Mouse (Mus musculus): ENCODE results near the gene Usp29. TPM values are rescaled to one million over a fixed set of nuclear protein-coding genes. Genes with fewer than 3 reads are reported as not detected.
"Not testable (repeated sequence)": the region's sequence is repeated elsewhere in the genome, so short reads cannot be mapped to it uniquely, and the experiment has no call there.

Gene Usp29
- polyA plus RNA-seq, 1 experiment from 2014 or later: 5.2 TPM

GRCm38 (mm10) chr7:6756777-6757291, 26.5 kb downstream of the Usp29 start:
- H3K4me1 ChIP-seq (ENCODE audit: insufficient read depth, low read length): peaks cover 8% of the 10 kb centered on the region; the same call in 1 of the 2 replicates
- no peaks in the 10 kb centered on the region for H3K27me3 ChIP-seq (ENCODE audit: insufficient read depth, low read length)
- H3K4me2 ChIP-seq (replicated peaks; ENCODE audit: low read depth, low read length): no peak overlapping the region
- no peak overlapping the region for H3K27ac ChIP-seq (ENCODE audit: low read length)
- no peak for ATAC-seq (ENCODE audit: low FRiP score, low TSS enrichment)
- no peak overlapping the region for H3K4me3 ChIP-seq (ENCODE audit: low read length)
- 87% methylated on average over 4 of the region's 4 CpGs for whole genome bisulfite sequencing
- no peaks in the 10 kb centered on the region for H3K36me3 ChIP-seq (ENCODE audit: insufficient read depth, low read length)
- no peak overlapping the region for H3K9ac ChIP-seq (replicated peaks; ENCODE audit: low read length)
- H3K9me3 ChIP-seq (ENCODE audit: low read length): no peaks in the 10 kb centered on the region

- Histone ChIP-seq H3K9me3 (ENCODE audit: low read length) (no peaks in the 10 kb centered on the region), H3K27me3 (ENCODE audit: insufficient read depth, low read length) (no peaks in the 10 kb centered on the region), H3K4me1 (ENCODE audit: insufficient read depth, low read length) (peaks cover 5% of the 10 kb centered on the region; the same call in 1 of the 2 replicates), H3K27ac (ENCODE audit: low read length) (peak overlapping the region; percentile 35; the same call in 1 of the 2 replicates), H3K36me3 (ENCODE audit: insufficient read depth, low read length) (no peaks in the 10 kb centered on the region), H3K4me3 (ENCODE audit: low read length) (no peak overlapping the region), H3K9ac (replicated peaks; ENCODE audit: low read length) (no peak overlapping the region), H3K4me2 (replicated peaks; ENCODE audit: low read depth, low read length) (no peak overlapping the region)
- 0 out of 2 replicates have a peak, but pooled peaks have one; percentile 54 for ATAC-seq (ENCODE audit: low FRiP score, low TSS enrichment)
- WGBS: 61% methylated on average over 12 of the region's 12 CpGs
Observed at GRCm38 (mm10) chr7:6759698-6760097, 29.3 kb downstream of the Usp29 start.

GRCm38 (mm10) chr7:6760170-6760569, 29.8 kb downstream of the Usp29 start:
- 24% methylated on average over 6 of the region's 6 CpGs for WGBS
- Histone ChIP-seq H3K4me1 (ENCODE audit: insufficient read depth, low read length) (peaks cover 5% of the 10 kb centered on the region; the same call in 1 of the 2 replicates), H3K9me3 (ENCODE audit: low read length) (no peaks in the 10 kb centered on the region), H3K4me3 (ENCODE audit: low read length) (no peak overlapping the region), H3K27me3 (ENCODE audit: insufficient read depth, low read length) (no peaks in the 10 kb centered on the region), H3K36me3 (ENCODE audit: insufficient read depth, low read length) (no peaks in the 10 kb centered on the region), H3K4me2 (replicated peaks; ENCODE audit: low read depth, low read length) (no peak overlapping the region), H3K27ac (ENCODE audit: low read length) (peak overlapping the region; percentile 35; the same call in 1 of the 2 replicates), H3K9ac (replicated peaks; ENCODE audit: low read length) (no peak overlapping the region)
- peak; percentile 69; the same call in 1 of the 2 replicates for ATAC-seq (ENCODE audit: low FRiP score, low TSS enrichment)

- Histone ChIP-seq H3K27ac (ENCODE audit: low read length) (no peak overlapping the region), H3K27me3 (ENCODE audit: insufficient read depth, low read length) (no peaks in the 10 kb centered on the region), H3K4me1 (ENCODE audit: insufficient read depth, low read length) (peaks cover 5% of the 10 kb centered on the region), H3K36me3 (ENCODE audit: insufficient read depth, low read length) (0 out of 2 replicates have a peak, but pooled peaks cover 6% of the 10 kb centered on the region), H3K9me3 (ENCODE audit: low read length) (peaks cover 4% of the 10 kb centered on the region; the same call in 1 of the 2 replicates), H3K9ac (replicated peaks; ENCODE audit: low read length) (no peak overlapping the region), H3K4me3 (ENCODE audit: low read length) (no peak overlapping the region), H3K4me2 (replicated peaks; ENCODE audit: low read depth, low read length) (no peak overlapping the region)
- peak; percentile 24 for ATAC-seq (ENCODE audit: low FRiP score, low TSS enrichment)
- 49% methylated on average over 5 of the region's 5 CpGs for WGBS
Observed at GRCm38 (mm10) chr7:6765240-6765639, 34.9 kb downstream of the Usp29 start.

GRCm38 (mm10) chr7:6770286-6770685, 39.9 kb downstream of the Usp29 start:
- ATAC-seq (ENCODE audit: low FRiP score, low TSS enrichment): peak; percentile 60; the same call in 1 of the 2 replicates
- WGBS: 3% methylated on average over 8 of the region's 8 CpGs
- Histone ChIP-seq H3K9ac (replicated peaks; ENCODE audit: low read length) (0 out of 2 replicates have a peak overlapping the region, but pooled peaks have one; percentile 3), H3K4me3 (ENCODE audit: low read length) (no peak overlapping the region), H3K36me3 (ENCODE audit: insufficient read depth, low read length) (0 out of 2 replicates have a peak, but pooled peaks cover 6% of the 10 kb centered on the region), H3K4me2 (replicated peaks; ENCODE audit: low read depth, low read length) (0 out of 2 replicates have a peak overlapping the region, but pooled peaks have one; percentile 16), H3K27me3 (ENCODE audit: insufficient read depth, low read length) (no peaks in the 10 kb centered on the region), H3K4me1 (ENCODE audit: insufficient read depth, low read length) (peaks cover 24% of the 10 kb centered on the region), H3K9me3 (ENCODE audit: low read length) (peaks cover 4% of the 10 kb centered on the region; the same call in 1 of the 2 replicates), H3K27ac (ENCODE audit: low read length) (peak overlapping the region; percentile 58; the same call in 1 of the 2 replicates)

GRCm38 (mm10) chr7:6773865-6774413, 43.6 kb downstream of the Usp29 start:
- Histone ChIP-seq H3K9ac (replicated peaks; ENCODE audit: low read length) (0 out of 2 replicates have a peak overlapping the region, but pooled peaks have one; percentile 29), H3K4me2 (replicated peaks; ENCODE audit: low read depth, low read length) (peak overlapping the region; percentile 27), H3K27ac (ENCODE audit: low read length) (peak overlapping the region; percentile 80), H3K4me1 (ENCODE audit: insufficient read depth, low read length) (peaks cover 47% of the 10 kb centered on the region)
- peak; percentile 92 for ATAC-seq (ENCODE audit: low FRiP score, low TSS enrichment)
- not testable (repeated sequence) for H3K27me3 ChIP-seq (ENCODE audit: insufficient read depth, low read length); H3K4me3 ChIP-seq (ENCODE audit: low read length); H3K36me3 ChIP-seq (ENCODE audit: insufficient read depth, low read length); H3K9me3 ChIP-seq (ENCODE audit: low read length)
- WGBS: 13% methylated on average over 11 of the region's 11 CpGs

- Histone ChIP-seq H3K27ac (ENCODE audit: low read length) (peak overlapping the region; percentile 76), H3K36me3 (ENCODE audit: insufficient read depth, low read length) (no peaks in the 10 kb centered on the region), H3K4me3 (ENCODE audit: low read length) (no peak overlapping the region), H3K4me2 (replicated peaks; ENCODE audit: low read depth, low read length) (no peak overlapping the region), H3K9ac (replicated peaks; ENCODE audit: low read length) (no peak overlapping the region), H3K27me3 (ENCODE audit: insufficient read depth, low read length) (no peaks in the 10 kb centered on the region), H3K9me3 (ENCODE audit: low read length) (no peaks in the 10 kb centered on the region), H3K4me1 (ENCODE audit: insufficient read depth, low read length) (peaks cover 45% of the 10 kb centered on the region)
- WGBS: 82% methylated on average over 10 of the region's 10 CpGs
- no peak for ATAC-seq (ENCODE audit: low FRiP score, low TSS enrichment)
Observed at GRCm38 (mm10) chr7:6776314-6777059, 46.1 kb downstream of the Usp29 start.

- no peak overlapping the region for H3K4me3 ChIP-seq (ENCODE audit: low read length)
- H3K9me3 ChIP-seq (ENCODE audit: low read length): no peaks in the 10 kb centered on the region
- H3K36me3 ChIP-seq (ENCODE audit: insufficient read depth, low read length): no peaks in the 10 kb centered on the region
- H3K9ac ChIP-seq (replicated peaks; ENCODE audit: low read length): no peak overlapping the region
- 37% methylated on average over 2 of the region's 2 CpGs for WGBS
- no peak overlapping the region for H3K4me2 ChIP-seq (replicated peaks; ENCODE audit: low read depth, low read length)
- peak; percentile 60 for ATAC-seq (ENCODE audit: low FRiP score, low TSS enrichment)
- H3K27ac ChIP-seq (ENCODE audit: low read length): peak overlapping the region; percentile 76
- peaks cover 51% of the 10 kb centered on the region for H3K4me1 ChIP-seq (ENCODE audit: insufficient read depth, low read length)
- no peaks in the 10 kb centered on the region for H3K27me3 ChIP-seq (ENCODE audit: insufficient read depth, low read length)
Observed at GRCm38 (mm10) chr7:6777107-6777506, 46.7 kb downstream of the Usp29 start.

GRCm38 (mm10) chr7:6777689-6778088, 47.3 kb downstream of the Usp29 start:
- H3K36me3 ChIP-seq (ENCODE audit: insufficient read depth, low read length): no peaks in the 10 kb centered on the region
- H3K4me3 ChIP-seq (ENCODE audit: low read length): no peak overlapping the region
- H3K9me3 ChIP-seq (ENCODE audit: low read length): no peaks in the 10 kb centered on the region
- H3K27ac ChIP-seq (ENCODE audit: low read length): peak overlapping the region; percentile 76
- ATAC-seq (ENCODE audit: low FRiP score, low TSS enrichment): peak; percentile 44
- WGBS: 10% methylated on average over 4 of the region's 4 CpGs
- H3K4me1 ChIP-seq (ENCODE audit: insufficient read depth, low read length): peaks cover 54% of the 10 kb centered on the region
- no peak overlapping the region for H3K4me2 ChIP-seq (replicated peaks; ENCODE audit: low read depth, low read length)
- no peak overlapping the region; the same call in 1 of the 2 replicates for H3K9ac ChIP-seq (replicated peaks; ENCODE audit: low read length)
- no peaks in the 10 kb centered on the region for H3K27me3 ChIP-seq (ENCODE audit: insufficient read depth, low read length)

All from kidney, embryonic 16.5 days (tissue).